ENCODE assay signal across 10 mouse cellular contexts in the genomic region with DNA sequence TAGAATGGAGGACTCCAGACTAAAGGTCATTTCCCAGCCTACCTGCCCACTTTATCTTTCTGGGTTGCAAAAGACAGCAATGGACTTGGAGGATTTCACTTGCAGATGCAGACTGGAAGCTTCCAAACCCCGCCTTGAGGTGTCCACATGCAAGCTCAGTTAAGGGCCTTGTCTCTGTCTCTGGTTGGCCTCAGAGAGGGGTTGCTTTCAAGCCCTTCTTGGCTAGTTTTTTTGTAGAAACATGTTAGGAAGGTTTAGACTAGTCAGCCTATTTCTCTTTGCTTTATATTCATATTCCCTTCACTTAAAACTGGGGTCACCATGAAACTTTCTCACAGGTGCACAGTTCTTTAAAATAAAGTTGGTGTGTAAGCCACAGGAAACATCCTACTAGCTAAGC. TPM values are rescaled to one million over a fixed set of nuclear protein-coding genes. Genes with fewer than 3 reads are reported as not detected.
A peak's percentile ranks its signal among the peaks of the same experiment; 100 is the strongest.
DNase-seq lines count a peak whose midpoint lies in the region; ATAC-seq and TF ChIP-seq lines count a peak whose summit lies in the region.
"Had no signal": no experiment of that assay in that cellular context is flagged by ENCODE, and none has a peak within 500 bp of the region (broad histone marks: within the 10 kb centered on the region; RNA-seq: fewer than 3 reads in every experiment).

Slc5a7 (minus strand) TSS at position 101 of the 400 bp plus-strand sequence.

- H3K9ac ChIP-seq in liver, embryonic 15.5 days = no peak within 1 kb of the TSS

- peak within 1 kb of the TSS; percentile 7; the same call in 1 of the 2 replicates for H3K4me3 ChIP-seq in gastrocnemius, adult 2 months
- peak within 1 kb of the TSS; percentile 21 for H3K4me3 ChIP-seq in testis, adult 2 months (ENCODE audit: control insufficient read depth, low read depth, low read length)
- H3K4me3 ChIP-seq in liver, embryonic 15.5 days (replicated peaks) = no peak within 1 kb of the TSS

- peak within 1 kb of the TSS; percentile 33 for H3K4me2 ChIP-seq in liver, embryonic 15.5 days

- no peaks in the 10 kb centered on the region for H3K27me3 ChIP-seq in testis, adult 2 months (ENCODE audit: control insufficient read depth, insufficient read depth, low read length)
- peaks cover 11% of the 10 kb centered on the region for H3K27me3 ChIP-seq in liver, embryonic 15.5 days

- H3K36me3 ChIP-seq in testis, adult 2 months (ENCODE audit: control insufficient read depth, insufficient read depth, low read length) = no peaks in the 10 kb centered on the region
- H3K36me3 ChIP-seq in liver, embryonic 15.5 days (replicated peaks) = no peaks in the 10 kb centered on the region

- no peak for TF ChIP-seq POLR2A in testis, adult 2 months (IDR thresholded peaks at IDR 0.05; ENCODE audit: control insufficient read depth, low read depth, low read length)

- 26% methylated on average over 1 of the region's 1 CpGs for WGBS in liver, embryonic 15.5 days (ENCODE audit: insufficient replicate concordance)

- H3K9me3 ChIP-seq in liver, embryonic 15.5 days (replicated peaks) = no peaks in the 10 kb centered on the region

- no peak for TF ChIP-seq CTCF in gastrocnemius, adult 2 months (IDR thresholded peaks at IDR 0.05)
- no peak for TF ChIP-seq CTCF in testis, adult 2 months (IDR thresholded peaks at IDR 0.05; ENCODE audit: control insufficient read depth, insufficient read depth, insufficient replicate concordance, low read depth, low read length)

- no peak for DNase-seq in gastrocnemius, adult 2 months
- DNase-seq in gastrocnemius, adult 8-10 months (ENCODE audit: low spot score in 2 of 2) = no peak
- no peak for DNase-seq in testis, postnatal 10 days (ENCODE audit: low spot score)
- DNase-seq in spleen, postnatal 36 days (ENCODE audit: low spot score in 2 of 2) = no peak
- DNase-seq in urinary bladder, postnatal 14 days (ENCODE audit: low spot score) = no peak
- DNase-seq in embryo, embryonic 10.5 days (ENCODE audit: low spot score) = no peak
- DNase-seq: kidney, adult 8-10 months had no signal

- no peaks in the 10 kb centered on the region; the same call in 1 of the 2 replicates for H3K4me1 ChIP-seq in testis, adult 2 months (ENCODE audit: control insufficient read depth, insufficient read depth, low read length)
- H3K4me1 ChIP-seq in liver, embryonic 15.5 days (replicated peaks) = no peaks in the 10 kb centered on the region

- no peak for ATAC-seq in liver, embryonic 15.5 days (ENCODE audit: insufficient read depth)

- H3K27ac ChIP-seq in gastrocnemius, adult 2 months = no peak within 1 kb of the TSS
- no peak within 1 kb of the TSS for H3K27ac ChIP-seq in testis, adult 2 months (ENCODE audit: control insufficient read depth, insufficient read depth, low read depth, low read length)
- no peak within 1 kb of the TSS for H3K27ac ChIP-seq in liver, embryonic 15.5 days (replicated peaks)

- intact Hi-C loops in gastrocnemius, adult 2 months (cut with DNase I) = no loop called here

RNA-seq across cellular contexts. Expression of gene Slc5a7, which starts in this region (rescaled TPM):
- total RNA-seq in gastrocnemius, adult 2 months (2021) = not detected
- under 1 TPM in 2 of 4 experiments, not detected in 2; 0.09 to 0.10 TPM for total RNA-seq in gastrocnemius, adult 8-10 months (2022)
- 0.04 and 0.05 TPM in 2 replicates for polyA plus RNA-seq in testis, adult 2 months (2012; rRNA removed)
- polyA plus RNA-seq in liver, embryonic 15.5 days (2015; fragmentation: Nextera tagmentation; extraction: Ambion mirVana) = 0.02 TPM in 1 of 2 replicates, not detected in the other
- total RNA-seq: megakaryocyte, adult 5-6 weeks had no signal
